Mouse (Mus musculus): ENCODE results near the gene Col18a1. TPM values are rescaled to one million over a fixed set of nuclear protein-coding genes. Genes with fewer than 3 reads are reported as not detected.

Gene Col18a1
- total RNA-seq, 1 experiment from 2014 or later = 26.1 TPM

DNA sequence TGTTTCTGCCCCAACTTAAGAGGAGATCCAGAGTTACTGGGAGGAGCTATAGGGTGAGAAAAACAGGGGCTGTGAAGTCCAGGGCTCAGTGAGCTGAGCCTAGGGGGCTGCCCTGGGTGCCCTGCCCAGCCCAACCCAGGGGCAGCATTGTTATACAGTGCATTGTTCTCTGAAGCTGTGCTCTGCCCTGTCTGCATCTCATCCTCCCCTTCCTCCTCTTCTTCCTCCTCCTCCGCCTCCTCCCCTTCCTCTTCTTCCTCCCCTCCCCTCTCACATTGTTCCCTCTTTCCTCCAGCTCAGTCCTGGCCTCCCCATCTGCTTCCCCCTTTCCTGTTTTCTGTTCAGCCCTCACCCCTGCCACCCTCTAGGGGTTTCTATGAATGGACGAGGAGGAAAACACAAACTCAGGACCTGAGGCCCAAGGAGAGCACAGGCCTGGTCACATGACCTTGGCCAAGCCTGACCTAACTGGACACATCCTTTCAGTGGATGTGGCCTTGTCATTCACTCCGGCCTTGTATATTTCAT, 16.5 kb upstream of the Col18a1 start:
- peak; percentile 17 for DNase-seq

GRCm38 (mm10) chr10:77180110-77180509, 13.8 kb upstream of the Col18a1 start:
- DNase-seq = no peak

DNA sequence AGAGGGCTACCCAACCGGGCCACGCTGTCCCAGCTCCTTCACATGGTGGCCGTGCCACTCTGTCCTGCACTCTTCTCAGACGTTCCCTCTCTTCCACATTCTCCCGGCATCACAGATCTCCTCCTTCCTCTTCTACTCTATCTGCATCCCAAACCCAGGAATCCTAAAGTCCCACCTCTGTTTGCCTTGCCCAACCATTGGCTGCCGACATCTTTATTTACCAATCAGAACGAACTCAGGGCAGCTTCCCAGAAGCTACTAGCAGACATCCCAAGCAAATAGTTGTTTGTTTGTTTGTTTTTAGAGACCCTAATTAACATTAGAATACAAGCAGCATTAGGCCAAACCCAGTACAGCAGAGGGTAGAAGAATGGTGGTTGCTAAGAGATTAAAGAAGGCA, 12.3 kb upstream of the Col18a1 start:
- DNase-seq = no peak

DNA sequence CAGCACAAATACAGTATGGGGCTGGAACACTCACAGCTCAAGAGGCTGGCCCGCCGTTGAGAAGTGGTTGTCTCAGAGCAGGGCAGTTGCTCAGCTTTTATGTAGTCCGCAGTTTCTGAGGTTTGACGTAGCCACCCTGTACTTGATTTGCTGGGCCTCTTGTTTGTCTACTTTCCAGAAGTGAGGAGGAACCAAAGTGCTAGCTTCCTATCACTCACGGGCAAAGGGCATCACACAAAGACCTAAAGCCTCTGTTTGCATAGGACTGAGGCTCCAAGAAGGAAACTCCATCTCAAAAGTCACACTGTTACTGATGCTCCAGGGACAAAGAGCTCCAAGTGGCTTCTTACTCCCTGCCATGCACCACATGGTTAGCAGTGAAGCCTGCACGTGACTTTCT, 4.1 kb upstream of the Col18a1 start:
- DNase-seq = no peak

GRCm38 (mm10) chr10:77165318-77165945, 916 bp downstream of the Col18a1 start:
- DNase-seq = peak; percentile 26

DNA sequence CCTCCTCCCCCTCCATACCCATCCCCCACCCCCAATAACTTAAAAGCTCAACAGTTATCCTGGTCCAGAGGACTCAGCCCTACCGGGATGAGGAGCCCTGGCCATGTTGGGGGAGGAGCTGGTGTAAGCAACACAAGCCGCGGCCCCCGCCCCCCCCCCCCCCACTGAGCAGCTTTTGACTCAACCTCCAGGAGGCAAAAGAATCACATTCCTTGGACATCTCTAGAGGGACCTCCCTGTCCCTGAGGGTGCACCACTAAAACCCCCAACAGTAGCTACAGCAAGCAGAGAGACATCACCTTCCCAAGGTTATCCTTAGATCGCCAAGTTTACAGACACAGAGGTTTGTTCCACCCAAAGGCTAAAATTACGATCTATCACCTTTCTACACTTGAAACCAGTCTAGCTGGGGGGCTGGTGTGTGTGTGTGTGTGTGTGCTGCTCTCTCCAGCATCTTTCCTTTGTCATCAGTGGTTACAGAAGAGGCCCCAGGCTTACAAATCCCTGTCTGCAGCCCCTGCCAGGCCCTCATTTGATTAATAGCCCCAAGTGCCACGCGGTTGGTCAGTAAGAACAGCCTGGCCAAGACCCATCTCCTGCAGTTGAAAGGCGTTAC, 1.8 kb downstream of the Col18a1 start:
- no peak for DNase-seq

DNA sequence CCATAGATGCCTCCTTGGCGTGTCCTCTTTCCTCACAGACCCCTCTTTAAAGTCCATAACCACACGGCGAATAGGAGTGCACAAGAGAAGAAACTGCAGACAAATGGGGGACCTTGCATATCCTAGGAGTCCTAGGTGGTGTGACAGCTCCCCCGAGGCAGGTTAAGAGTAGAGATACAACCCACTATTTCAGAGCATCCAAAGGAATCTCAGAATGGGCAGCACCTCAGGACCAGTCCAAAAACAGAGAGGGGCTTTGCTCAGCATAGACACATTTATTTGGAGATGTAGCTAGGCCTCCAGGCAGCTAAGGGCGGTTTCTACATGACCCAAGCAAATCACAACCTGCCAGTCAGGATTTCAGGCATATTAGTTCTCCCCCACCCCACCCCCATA, 2.3 kb downstream of the Col18a1 start:
- no peak for DNase-seq

- DNase-seq = no peak
Measured at GRCm38 (mm10) chr10:77163392-77163977, 2.9 kb downstream of the Col18a1 start.

DNA sequence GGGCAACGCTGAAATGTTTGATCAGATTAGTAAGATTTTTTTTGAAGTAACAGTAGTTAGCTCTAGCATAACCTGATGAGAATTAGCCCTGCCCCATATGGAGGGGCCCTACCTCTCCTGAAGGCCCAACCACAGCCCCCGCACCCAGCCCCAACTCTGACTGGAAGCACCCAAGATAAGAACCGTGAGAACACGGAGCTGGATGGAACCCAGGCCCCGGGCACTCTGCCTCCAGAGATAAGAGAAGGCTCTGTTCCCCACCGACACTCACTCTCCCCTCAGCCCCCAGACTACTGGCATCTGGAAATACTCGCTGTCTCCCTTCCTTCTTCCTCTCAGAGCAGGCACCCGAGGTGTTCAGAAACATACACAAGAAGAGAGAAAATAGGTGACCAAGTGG, 6.8 kb downstream of the Col18a1 start:
- no peak for DNase-seq

DNA sequence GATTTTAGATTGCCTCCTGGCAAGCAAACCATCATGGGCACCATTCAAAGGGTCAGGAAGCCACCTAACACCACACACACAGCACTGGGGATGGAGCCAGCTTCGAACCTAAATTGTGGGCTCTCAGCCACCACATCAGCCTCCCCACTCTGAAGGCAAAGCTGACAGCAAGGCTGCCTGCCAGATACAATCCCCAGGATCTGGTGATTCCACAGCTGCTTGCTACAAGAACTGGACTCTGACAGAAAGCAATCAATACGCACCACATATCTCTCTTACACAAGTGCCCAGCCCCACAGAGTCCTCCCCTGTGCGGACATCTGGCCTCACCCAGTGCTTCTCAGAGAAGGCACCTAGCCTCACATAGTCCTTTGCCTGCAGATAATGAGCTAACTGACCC, 7.4 kb downstream of the Col18a1 start:
- DNase-seq = no peak

DNA sequence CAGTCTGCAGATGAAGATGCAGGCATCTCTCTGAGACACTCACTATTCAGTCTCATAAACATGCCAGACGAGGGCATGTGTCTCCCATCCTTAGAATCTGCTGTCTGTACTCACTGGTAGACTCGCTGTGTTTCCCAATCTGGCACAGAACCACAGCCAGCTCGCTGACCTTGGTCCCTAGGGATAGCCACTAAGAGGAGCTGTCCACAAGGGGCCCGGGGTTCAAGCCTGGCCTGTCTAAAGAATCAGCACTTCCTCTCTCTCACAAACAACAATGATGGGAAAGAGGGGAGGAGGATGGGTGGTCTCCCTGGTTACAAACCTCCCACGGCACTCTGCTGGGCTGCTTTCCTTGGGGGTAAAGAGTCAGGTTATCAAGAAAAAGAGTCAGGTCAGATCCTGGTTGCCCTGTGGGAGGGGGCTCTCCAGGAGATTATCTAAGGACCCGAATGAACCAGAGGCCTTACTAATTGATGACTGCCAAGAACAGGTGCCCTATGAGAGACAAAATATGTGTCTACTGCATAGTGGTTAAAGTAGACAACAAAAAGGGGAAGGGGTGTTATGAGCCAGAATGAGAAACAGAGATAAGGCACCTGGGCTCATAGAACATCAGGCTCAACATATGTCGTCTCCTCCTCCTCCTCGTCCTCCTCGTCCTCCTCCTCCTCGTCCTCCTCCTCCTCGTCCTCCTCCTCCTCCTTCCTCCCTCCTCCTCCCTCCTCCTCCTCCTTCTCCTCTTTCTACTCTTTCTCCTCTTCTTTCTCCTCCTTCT, 8.9 kb downstream of the Col18a1 start:
- peak; percentile 53 for DNase-seq

DNA sequence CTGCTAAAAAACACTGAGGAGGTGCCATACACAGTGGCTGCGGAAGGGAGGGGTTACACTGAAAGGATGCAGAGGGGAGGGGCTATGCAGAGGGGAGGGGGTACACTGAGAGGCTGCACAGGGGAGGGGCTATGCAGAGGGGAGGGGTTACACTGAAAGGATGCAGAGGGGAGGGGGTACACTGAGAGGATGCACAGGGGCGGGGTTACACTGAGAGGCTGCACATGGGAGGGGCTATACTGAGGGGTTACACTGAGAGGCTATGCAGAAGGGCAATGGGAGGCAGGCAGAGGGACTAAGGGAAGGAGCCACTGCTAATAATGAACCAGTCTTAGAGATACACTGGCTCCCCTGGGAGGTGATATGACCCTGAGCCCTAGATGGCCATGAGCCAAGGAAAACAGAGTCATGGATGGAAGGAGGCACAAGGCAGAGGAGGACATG, 14.1 kb downstream of the Col18a1 start:
- no peak for DNase-seq

GRCm38 (mm10) chr10:77151551-77152002, 14.8 kb downstream of the Col18a1 start:
- DNase-seq = no peak

- no peak for DNase-seq
Measured at GRCm38 (mm10) chr10:77150947-77151521, 15.3 kb downstream of the Col18a1 start.

DNA sequence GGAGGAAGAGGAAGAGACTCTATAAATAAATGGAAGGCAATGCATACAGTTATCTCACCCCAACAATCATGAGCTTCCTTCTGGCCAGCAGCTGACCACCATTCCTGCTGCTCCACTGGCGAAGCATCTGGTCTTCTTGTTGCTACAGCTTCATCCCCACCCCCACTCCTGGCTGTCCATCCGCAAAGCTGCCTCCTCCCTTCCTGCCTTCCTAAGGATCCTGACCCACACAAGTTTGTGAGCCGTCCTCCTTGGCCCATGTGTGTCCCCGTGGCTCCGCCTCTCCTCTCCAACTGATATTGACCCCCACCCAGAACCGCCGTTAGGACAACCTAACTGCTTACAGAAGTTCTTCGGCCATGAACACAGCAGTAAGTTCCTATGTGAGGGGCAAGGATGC, 16.3 kb downstream of the Col18a1 start:
- no peak for DNase-seq

- no peak for DNase-seq
Measured at GRCm38 (mm10) chr10:77147545-77147944, 18.8 kb downstream of the Col18a1 start.

DNA sequence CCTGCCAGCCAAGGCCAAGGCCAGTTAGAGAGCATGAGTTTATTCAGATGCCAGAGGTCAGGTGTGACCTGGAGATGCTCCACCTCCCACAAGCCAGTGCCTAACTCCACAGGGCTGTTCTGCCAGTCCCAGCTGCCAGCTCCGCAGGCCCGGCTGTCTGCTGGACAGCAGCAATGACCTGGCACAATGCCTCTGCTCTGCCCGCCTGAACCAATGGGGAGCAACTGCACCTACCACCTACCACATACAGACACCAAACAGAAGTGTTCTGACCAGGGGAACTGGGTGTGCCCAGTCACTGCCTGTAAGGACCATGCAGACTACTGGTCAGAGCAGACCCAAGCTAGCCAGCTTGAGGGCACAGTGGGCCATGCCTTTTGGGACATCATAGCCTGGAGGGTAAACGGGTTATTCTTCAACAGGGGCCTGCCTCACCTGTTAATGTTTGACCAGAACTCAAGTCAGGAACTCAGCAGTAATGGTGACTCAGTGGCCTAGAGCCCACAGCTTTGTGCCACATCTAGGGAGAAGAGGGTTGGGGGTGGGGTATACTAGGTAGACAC, 19.4 kb downstream of the Col18a1 start:
- DNase-seq = peak; percentile 53

DNA sequence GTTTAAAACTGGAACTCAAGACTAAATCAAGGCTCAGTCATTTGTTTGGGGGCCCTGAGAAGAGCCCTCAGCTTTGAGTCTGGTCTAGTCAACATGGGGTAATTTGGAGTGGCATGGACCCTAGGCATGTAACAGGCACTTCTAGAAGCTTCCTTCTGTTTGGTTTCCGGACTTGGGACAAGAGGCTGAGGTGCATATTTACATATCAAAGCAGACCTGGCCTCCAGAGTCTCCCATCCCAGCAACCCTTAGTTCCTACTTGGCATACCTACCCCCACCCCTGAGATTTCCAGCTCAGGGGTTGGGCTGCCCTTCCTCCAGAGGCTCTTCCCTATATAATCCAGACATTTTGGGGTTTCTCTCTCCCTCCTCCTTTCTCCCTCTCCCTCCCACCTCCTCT, 20.4 kb downstream of the Col18a1 start:
- DNase-seq = no peak

DNA sequence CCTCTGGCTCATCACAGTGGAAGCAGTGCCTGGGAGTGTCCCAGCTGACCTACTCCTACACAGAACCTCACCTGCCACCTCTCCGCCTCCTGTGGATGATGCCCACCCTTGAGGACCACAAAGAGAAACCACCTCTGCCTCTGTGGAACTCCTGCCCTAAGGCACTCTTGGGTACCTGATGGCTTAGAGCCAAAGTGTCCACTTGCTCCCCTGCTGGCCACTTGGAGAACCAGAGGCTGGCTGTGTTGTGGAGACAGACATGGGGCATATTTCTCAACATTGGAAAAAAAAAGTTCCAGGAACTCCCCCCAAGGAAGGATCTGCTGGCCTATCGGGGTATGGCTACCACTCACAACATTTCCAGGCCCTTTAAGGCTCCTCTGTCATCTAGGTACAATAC, 22.0 kb downstream of the Col18a1 start:
- no peak for DNase-seq

GRCm38 (mm10) chr10:77142328-77142727, 24.0 kb downstream of the Col18a1 start:
- DNase-seq = peak; percentile 50

- no peak for DNase-seq
Measured at GRCm38 (mm10) chr10:77138304-77138703, 28.0 kb downstream of the Col18a1 start.

DNA sequence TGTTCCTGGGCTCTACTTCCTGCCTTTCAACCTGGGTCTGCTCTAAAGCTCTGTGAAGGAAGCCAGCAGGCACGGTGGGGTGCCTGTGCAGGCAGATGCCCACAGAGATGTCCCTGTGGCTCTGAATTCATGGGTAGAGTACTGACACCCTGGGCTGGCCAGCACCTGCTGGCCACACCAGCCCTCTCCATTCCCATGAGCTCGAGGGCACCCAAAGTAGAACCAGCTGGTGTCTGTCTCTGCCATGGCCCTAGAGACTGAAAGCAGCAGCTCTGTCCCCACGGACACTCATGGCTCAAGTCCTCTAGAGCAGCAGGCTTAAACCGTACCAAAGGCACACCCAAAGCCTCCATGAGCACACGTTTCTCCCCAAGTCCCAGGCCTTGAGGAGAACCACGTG, 30.1 kb downstream of the Col18a1 start:
- no peak for DNase-seq

Measured in adrenal gland, postnatal 25 days (tissue).